Mouse (Mus musculus): ENCODE results near the gene Gpx3.
"Not testable (repeated sequence)": the region's sequence is repeated elsewhere in the genome, so short reads cannot be mapped to it uniquely, and the experiment has no call there.

The Gpx3 gene

DNA sequence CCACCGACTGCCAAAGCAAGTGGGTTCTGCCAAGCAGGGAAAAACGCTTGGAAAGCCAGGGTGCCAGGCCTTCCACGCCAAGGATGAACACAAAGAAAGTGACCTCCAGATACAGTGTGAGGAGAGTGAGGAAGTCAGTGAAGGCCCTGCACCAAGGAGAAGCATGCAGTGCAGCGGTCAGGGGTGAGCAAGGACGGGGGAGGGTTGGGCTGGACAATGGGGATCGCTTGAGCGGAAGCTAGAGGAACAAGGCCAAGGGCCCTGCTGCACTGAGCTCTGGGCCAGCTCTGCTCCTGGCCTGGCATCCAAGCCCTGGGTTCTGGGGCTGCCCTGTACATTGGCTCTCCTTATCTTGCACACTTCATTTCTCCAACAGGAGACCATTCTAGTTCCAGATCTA, 37.8 kb downstream of the Gpx3 start:
- DNase-seq, result no peak

DNA sequence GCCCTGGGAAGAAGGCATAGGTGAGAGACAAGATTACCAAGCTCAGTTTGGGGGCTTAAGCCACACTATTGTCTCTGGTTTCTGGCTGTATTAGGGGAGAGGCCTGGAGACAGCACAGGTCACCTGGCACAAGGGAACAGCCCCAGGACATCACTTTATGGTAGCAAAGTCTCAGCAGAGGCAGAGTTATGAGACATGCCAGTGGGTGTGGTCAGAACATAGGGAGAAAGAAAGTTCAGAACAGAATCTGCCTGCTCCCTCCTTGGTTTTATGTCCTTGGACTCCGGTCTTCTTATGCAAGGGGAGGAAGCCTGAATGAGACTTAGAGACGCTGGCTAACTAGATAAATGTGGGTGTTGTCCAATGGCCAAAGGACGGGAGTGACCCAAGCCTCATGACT, 42.4 kb downstream of the Gpx3 start:
- DNase-seq, result no peak

DNA sequence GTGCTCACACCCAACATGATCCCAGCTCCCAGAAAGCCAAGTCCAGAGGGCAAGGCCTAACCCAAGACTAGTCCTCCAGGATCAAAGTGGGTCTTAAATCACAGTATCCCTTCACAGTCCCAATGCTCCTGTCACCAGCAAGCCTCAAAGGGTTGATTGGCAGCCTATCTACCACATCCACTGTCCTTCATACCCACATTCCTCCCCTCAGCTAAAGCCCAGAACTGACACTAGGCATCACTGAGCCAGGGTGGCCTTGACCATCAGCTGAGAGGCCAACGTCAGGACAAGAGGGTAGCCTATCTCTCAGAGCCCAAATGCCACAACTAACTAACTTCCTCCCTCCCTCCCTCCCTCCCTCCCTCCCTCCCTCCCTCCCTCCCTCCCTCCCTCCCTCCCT, 47.5 kb downstream of the Gpx3 start:
- DNase-seq, result no peak

DNA sequence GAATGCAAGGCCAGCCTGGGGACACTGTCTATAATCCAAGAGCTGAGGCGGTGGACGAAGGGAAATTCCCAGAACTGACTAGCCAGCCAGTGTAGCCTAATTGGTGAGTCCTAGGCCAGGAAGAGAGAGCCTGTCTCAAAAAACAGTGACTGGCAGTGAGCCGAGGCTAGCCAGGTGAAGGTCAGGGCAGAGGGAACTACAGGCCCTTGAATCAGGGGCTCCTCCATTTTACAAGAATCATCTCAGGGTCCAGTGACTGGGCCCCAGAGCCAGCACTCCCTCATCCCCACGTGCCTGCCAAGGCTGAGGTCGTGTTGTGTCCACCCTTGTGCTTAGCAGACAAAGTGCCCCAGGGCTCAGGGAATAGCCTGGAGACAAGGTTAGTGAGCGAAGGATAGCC, 48.4 kb downstream of the Gpx3 start:
- DNase-seq, result no peak

DNA sequence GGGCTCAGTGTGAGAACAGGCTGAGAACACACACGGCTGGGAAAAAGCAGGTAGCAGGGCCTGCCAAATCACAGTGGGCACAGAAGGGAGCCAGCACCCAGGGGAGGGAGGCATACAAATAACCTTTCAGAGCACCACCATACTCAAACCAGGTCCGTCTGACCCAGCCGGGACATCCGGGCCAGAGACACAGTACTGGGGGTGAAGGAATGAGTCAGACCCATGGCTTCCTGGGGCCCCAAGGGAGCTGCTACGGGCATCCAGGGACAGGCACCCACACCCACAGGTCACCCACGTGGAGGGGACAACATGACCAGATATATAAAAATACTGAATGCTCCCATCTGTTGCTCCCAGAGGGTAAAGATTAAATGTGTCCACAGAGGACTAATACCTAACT, 50.4 kb downstream of the Gpx3 start:
- DNase-seq, result no peak

DNA sequence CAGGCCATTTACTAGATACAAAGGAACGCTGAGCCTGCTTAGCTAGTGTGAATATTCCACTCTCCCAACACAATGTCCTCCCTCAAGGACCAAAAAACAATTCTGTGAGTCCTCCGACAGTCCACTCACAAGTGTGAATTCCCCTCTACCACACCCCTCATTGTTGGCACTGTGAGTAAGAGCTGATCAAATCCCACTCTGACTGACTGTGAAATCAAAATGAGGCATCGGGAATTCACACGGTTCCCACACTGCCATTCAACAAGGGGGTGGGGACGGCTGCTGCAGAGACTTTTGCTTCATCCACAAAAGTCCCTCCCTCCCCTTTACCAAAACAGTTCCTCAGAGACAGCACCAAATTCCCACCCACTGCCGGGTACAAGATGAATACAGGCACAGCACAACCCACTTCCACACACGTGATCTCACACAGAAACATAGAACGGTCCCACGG, 51.8 kb downstream of the Gpx3 start:
- no peak for DNase-seq

DNA sequence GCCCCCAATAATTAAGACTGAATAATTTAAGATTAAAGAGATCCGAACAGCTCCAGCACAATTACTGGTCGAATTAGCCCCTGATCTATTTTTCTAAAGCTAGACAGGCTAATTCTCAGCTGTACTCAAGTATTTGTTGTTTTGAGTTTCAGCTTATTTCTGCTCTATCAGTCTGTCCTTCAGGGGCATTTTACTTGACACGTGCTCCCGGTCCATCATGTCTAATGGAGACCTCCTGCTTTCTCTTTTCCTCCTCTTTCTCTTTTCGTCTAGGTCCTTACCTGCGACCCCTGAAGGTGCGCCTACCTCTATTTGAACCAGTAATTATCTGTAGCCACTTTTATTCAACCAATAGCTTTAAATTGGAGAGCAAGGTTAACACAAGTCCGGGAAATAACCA, 52.5 kb downstream of the Gpx3 start:
- no peak for DNase-seq

DNA sequence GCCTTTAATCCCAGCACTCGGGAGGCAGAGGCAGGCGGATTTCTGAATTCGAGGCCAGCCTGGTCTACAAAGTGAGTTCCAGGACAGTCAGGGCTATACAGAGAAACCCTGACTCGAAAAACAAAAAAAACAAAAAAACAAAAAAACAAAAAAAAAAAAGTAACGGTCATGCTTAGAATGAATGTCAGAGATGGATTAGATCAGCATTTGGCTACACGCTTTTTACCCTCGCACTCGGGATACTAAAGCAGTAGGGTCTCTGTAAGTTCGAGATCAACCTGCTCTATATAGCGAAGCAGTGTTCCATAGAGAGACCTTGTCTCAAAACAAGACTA, 53.1 kb downstream of the Gpx3 start:
- DNase-seq, result not testable (repeated sequence)

DNA sequence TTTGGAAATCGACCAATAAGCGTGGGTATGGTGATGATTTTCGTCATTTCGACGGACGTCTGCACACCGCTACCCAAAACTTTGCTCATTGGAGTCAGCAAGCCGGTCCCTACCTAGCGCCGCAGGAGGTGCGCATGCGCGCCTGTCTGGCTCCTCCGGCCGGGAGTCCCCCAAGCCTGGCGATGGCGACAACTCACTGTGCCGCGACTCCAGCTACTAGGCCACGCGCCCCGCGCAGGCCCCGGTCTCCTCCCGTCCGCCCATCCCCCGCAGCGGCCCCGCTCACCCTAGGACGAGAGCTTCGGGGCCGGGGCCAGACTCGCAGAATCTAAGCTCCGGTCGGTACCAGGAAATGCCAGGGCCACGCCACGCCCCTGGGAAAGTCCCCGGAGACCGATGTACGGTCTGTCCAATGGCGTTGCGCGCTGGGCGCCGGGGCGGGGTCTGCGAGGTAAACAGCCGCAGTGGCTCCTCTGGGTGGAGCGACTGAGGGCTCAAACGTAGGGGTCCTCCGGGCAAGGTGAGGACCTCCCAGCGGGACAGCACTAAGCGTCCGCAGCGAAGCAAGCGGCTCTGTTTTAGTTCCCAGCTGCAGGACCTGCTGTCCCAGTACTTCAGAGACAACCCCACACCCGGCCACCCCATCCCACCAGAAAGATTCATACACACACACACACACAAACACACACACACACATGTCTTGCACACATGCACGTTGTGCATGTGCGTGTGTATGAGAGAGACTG, 53.7 kb downstream of the Gpx3 start:
- DNase-seq, result peak; percentile 98 to 99

DNA sequence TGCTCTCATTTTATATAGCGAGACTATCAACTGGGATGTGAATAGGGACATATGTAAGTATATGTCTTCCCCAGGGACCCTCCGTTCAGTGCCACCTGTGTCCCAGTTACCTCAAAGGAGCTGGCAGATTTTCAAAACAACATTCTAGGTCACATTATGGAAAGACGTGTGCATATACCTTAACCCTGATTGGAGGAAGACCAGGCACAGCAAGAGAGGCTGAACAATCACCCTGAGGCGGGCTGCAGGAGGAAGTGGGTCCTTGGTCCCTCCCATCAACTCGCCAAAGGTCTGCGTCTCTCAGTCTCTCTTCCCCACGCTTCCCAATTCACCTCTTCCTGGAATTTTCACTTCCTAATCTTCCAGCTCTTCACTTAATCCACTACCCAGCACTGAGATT, 54.7 kb downstream of the Gpx3 start:
- DNase-seq, result peak in 1 of 2 experiments; percentile 33

DNA sequence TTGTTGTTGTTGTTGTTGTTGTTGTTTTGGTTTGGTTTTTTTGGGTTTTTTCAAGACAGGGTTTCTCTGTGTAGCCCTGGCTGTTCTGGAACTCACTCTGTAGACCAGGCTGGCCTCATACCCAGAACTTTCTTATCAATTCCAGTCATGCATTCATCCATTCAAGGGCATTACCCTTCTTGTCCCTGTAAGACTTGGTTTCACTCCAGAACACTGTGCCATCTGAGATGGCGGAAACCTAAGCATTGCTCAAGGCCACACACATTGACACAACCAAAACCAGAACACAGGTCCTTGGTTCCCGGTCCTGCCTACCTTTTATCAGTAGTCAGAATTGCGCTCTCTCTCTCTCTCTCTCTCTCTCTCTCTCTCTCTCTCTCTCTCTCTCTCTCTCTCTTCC, 55.5 kb downstream of the Gpx3 start:
- not testable (repeated sequence) for DNase-seq

DNA sequence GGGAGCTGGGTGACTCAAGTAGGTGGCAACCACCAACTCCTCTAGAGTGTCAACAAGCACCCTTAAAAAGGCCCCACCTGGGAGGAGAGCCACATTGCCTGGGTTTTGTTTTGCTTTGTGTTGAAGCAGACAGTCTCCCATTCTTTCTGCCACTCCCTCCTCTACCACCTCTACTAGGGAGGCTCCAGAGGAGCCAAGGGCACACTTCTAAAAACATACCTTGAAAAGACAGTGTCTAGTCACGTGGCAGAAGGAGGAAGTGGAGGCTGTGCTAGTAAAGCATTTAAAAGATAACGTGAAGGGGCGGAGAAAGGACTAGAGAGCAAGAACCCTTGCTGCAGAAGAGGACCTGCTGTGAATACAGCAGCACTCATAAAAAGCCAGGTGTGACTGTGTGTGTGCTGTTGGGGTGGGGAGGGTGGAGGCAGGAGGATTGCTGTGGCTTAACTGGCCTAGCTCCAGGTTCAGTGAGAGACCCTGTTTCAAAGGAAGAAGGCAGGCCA, 56.4 kb downstream of the Gpx3 start:
- DNase-seq, result peak; percentile 76 to 81

Data from lung, adult 18-20 months (tissue).